Mouse (Mus musculus): ENCODE measurements around the gene Zim1. TPM values are rescaled to one million over a fixed set of nuclear protein-coding genes. Genes with fewer than 3 reads are reported as not detected.

Zim1 gene
- total and polyA plus RNA-seq, 3 experiments, result not detected

- Histone ChIP-seq H3K9ac (ENCODE audit: control insufficient read depth, low read depth, low read length, poor library complexity, severe bottlenecking) (no peak overlapping the region), H3K36me3 (ENCODE audit: control insufficient read depth in 1 of 2, insufficient read depth in 2 of 2, low read length in 2 of 2) (no peaks in the 10 kb centered on the region), H3K9me3 (replicated peaks; ENCODE audit: insufficient read depth, low read length) (no peaks in the 10 kb centered on the region), H3K27ac (ENCODE audit: control insufficient read depth, low read depth, low read length) (no peak overlapping the region), H3K4me1 (ENCODE audit: control insufficient read depth in 1 of 2, insufficient read depth in 2 of 2, low read length in 2 of 2) (no peaks in the 10 kb centered on the region), H3K4me3 (ENCODE audit: control insufficient read depth in 1 of 2, insufficient read depth in 1 of 2, low read depth in 2 of 2, low read length in 2 of 2) (no peak overlapping the region), H3K27me3 (ENCODE audit: control insufficient read depth in 1 of 2, insufficient read depth in 2 of 2, low read length in 2 of 2) (no peaks in the 10 kb centered on the region), H3K79me2 (ENCODE audit: control insufficient read depth, insufficient read depth, low read length, poor library complexity) (no peaks in the 10 kb centered on the region)
- DNase-seq (ENCODE audit: low read depth, low spot score), result no peak
- TF ChIP-seq ZC3H11A (IDR thresholded peaks at IDR 0.05; ENCODE audit: low read depth, low read length) (no peak), CHD1 (IDR thresholded peaks at IDR 0.05; ENCODE audit: low read depth, low read length) (no peak), JUND (IDR thresholded peaks at IDR 0.05; ENCODE audit: low read depth, low read length) (no peak), EP300 (IDR thresholded peaks at IDR 0.05; ENCODE audit: low read depth in 1 of 2, low read length in 2 of 2) (no peak), POLR2AphosphoS5 (IDR thresholded peaks at IDR 0.05; ENCODE audit: borderline replicate concordance, low read depth, low read length) (no peak), POLR2AphosphoS2 (IDR thresholded peaks at IDR 0.05; ENCODE audit: low read length) (no peak), MYC (IDR thresholded peaks at IDR 0.05; ENCODE audit: low read depth, low read length) (no peak), KAT2A (conservative IDR thresholded peaks at IDR 0.05; ENCODE audit: low read depth, low read length) (no peak), TCF12 (IDR thresholded peaks at IDR 0.05; ENCODE audit: low read depth, low read length) (no peak), MAFK (IDR thresholded peaks at IDR 0.05; ENCODE audit: borderline replicate concordance, low read depth, low read length) (no peak), MEF2A (IDR thresholded peaks at IDR 0.05; ENCODE audit: extremely low read depth, insufficient replicate concordance, low read depth, low read length, poor library complexity, severe bottlenecking) (no peak)
These were observed 45.7 kb downstream of the Zim1 start for GRCm38 (mm10) chr7:6650526-6650925.

- TF ChIP-seq USF1 (IDR thresholded peaks at IDR 0.05; ENCODE audit: low read depth, low read length), result no peak
- no peak for TF ChIP-seq MAFK (IDR thresholded peaks at IDR 0.05; ENCODE audit: borderline replicate concordance, low read depth, low read length)
- TF ChIP-seq E2F4 (IDR thresholded peaks at IDR 0.05; ENCODE audit: borderline replicate concordance, low read depth, low read length), result no peak
- no peak for TF ChIP-seq NELFE (IDR thresholded peaks at IDR 0.05; ENCODE audit: low read depth, low read length)
- TF ChIP-seq RCOR1 (IDR thresholded peaks at IDR 0.05; ENCODE audit: low read depth, low read length), result no peak
- TF ChIP-seq ZMIZ1 (IDR thresholded peaks at IDR 0.05; ENCODE audit: low read depth, low read length), result no peak
- H3K4me1 ChIP-seq (ENCODE audit: control insufficient read depth in 1 of 2, insufficient read depth in 2 of 2, low read length in 2 of 2), result no peaks in the 10 kb centered on the region
- no peaks in the 10 kb centered on the region for H3K36me3 ChIP-seq (ENCODE audit: control insufficient read depth in 1 of 2, insufficient read depth in 2 of 2, low read length in 2 of 2)
- H3K27me3 ChIP-seq (ENCODE audit: control insufficient read depth in 1 of 2, insufficient read depth in 2 of 2, low read length in 2 of 2), result no peaks in the 10 kb centered on the region
- no peaks in the 10 kb centered on the region for H3K79me2 ChIP-seq (ENCODE audit: control insufficient read depth, insufficient read depth, low read length, poor library complexity)
- no peaks in the 10 kb centered on the region for H3K9me3 ChIP-seq (replicated peaks; ENCODE audit: insufficient read depth, low read length)
- no peak for DNase-seq (ENCODE audit: low read depth, low spot score)
- no peak overlapping the region for H3K4me3 ChIP-seq (ENCODE audit: control insufficient read depth in 1 of 2, insufficient read depth in 1 of 2, low read depth in 2 of 2, low read length in 2 of 2)
- H3K27ac ChIP-seq (ENCODE audit: control insufficient read depth, low read depth, low read length), result no peak overlapping the region
- H3K9ac ChIP-seq (ENCODE audit: control insufficient read depth, low read depth, low read length, poor library complexity, severe bottlenecking), result no peak overlapping the region
These were observed 50.4 kb downstream of the Zim1 start for GRCm38 (mm10) chr7:6645821-6646220.

Measured in MEL (cell line).